Mouse (Mus musculus): Measurements from ENCODE around the gene Rassf5.
"Not testable (repeated sequence)": the region's sequence is repeated elsewhere in the genome, so short reads cannot be mapped to it uniquely, and the experiment has no call there.

Gene Rassf5

GRCm38 (mm10) chr1:131161091-131161490 is 84.0 kb downstream of the Rassf5 start:
- in situ Hi-C loops (cut with MboI; ENCODE audit: low pct_unique_long_range_greater_than_20kb in 1 of 2, low sequenced_read_pairs in 2 of 2, unreplicated experiment in 1 of 2) = no loop called here

GRCm38 (mm10) chr1:131159573-131160327 is 85.3 kb downstream of the Rassf5 start:
- in situ Hi-C loops (cut with MboI; ENCODE audit: low pct_unique_long_range_greater_than_20kb in 1 of 2, low sequenced_read_pairs in 2 of 2, unreplicated experiment in 1 of 2) = not testable (repeated sequence)

- in situ Hi-C loops (cut with MboI; ENCODE audit: low pct_unique_long_range_greater_than_20kb in 1 of 2, low sequenced_read_pairs in 2 of 2, unreplicated experiment in 1 of 2) = no loop called here
These were observed 89.6 kb downstream of the Rassf5 start for GRCm38 (mm10) chr1:131155456-131155855.

GRCm38 (mm10) chr1:131153018-131153629 is 91.9 kb downstream of the Rassf5 start, which contains the start of gene Eif2d:
Gene Eif2d, plus strand, starts transcription at chr1:131153181.
- in situ Hi-C loops (cut with MboI; ENCODE audit: low pct_unique_long_range_greater_than_20kb in 1 of 2, low sequenced_read_pairs in 2 of 2, unreplicated experiment in 1 of 2) = no loop called here

GRCm38 (mm10) chr1:131149496-131149895 is 95.6 kb downstream of the Rassf5 start:
- in situ Hi-C loops (cut with MboI; ENCODE audit: low pct_unique_long_range_greater_than_20kb in 1 of 2, low sequenced_read_pairs in 2 of 2, unreplicated experiment in 1 of 2) = no loop called here

- in situ Hi-C loops (cut with MboI; ENCODE audit: low pct_unique_long_range_greater_than_20kb in 1 of 2, low sequenced_read_pairs in 2 of 2, unreplicated experiment in 1 of 2) = no loop called here
These were observed 98.9 kb downstream of the Rassf5 start for GRCm38 (mm10) chr1:131146181-131146614.

- in situ Hi-C loops (cut with MboI; ENCODE audit: low pct_unique_long_range_greater_than_20kb in 1 of 2, low sequenced_read_pairs in 2 of 2, unreplicated experiment in 1 of 2) = not testable (repeated sequence)
These were observed 99.8 kb downstream of the Rassf5 start for GRCm38 (mm10) chr1:131145222-131145621.

GRCm38 (mm10) chr1:131142472-131142871 is 102.6 kb downstream of the Rassf5 start:
- in situ Hi-C loops (cut with MboI; ENCODE audit: low pct_unique_long_range_greater_than_20kb in 1 of 2, low sequenced_read_pairs in 2 of 2, unreplicated experiment in 1 of 2) = no loop called here

- in situ Hi-C loops (cut with MboI; ENCODE audit: low pct_unique_long_range_greater_than_20kb in 1 of 2, low sequenced_read_pairs in 2 of 2, unreplicated experiment in 1 of 2) = no loop called here
These were observed 103.6 kb downstream of the Rassf5 start for GRCm38 (mm10) chr1:131141449-131141848.

GRCm38 (mm10) chr1:131139102-131140095 is 105.7 kb downstream of the Rassf5 start:
- in situ Hi-C loops (cut with MboI; ENCODE audit: low pct_unique_long_range_greater_than_20kb in 1 of 2, low sequenced_read_pairs in 2 of 2, unreplicated experiment in 1 of 2) = no loop called here

- in situ Hi-C loops (cut with MboI; ENCODE audit: low pct_unique_long_range_greater_than_20kb in 1 of 2, low sequenced_read_pairs in 2 of 2, unreplicated experiment in 1 of 2) = no loop called here
These were observed 106.7 kb downstream of the Rassf5 start, which contains the start of gene Dyrk3 for GRCm38 (mm10) chr1:131138191-131139016. Gene Dyrk3, minus strand, starts transcription at chr1:131138340.

- in situ Hi-C loops (cut with MboI; ENCODE audit: low pct_unique_long_range_greater_than_20kb in 1 of 2, low sequenced_read_pairs in 2 of 2, unreplicated experiment in 1 of 2) = no loop called here
These were observed 107.3 kb downstream of the Rassf5 start for GRCm38 (mm10) chr1:131137717-131138118.

GRCm38 (mm10) chr1:131137111-131137510 is 107.9 kb downstream of the Rassf5 start:
- in situ Hi-C loops (cut with MboI; ENCODE audit: low pct_unique_long_range_greater_than_20kb in 1 of 2, low sequenced_read_pairs in 2 of 2, unreplicated experiment in 1 of 2) = no loop called here

GRCm38 (mm10) chr1:131135960-131136629 is 109.0 kb downstream of the Rassf5 start:
- in situ Hi-C loops (cut with MboI; ENCODE audit: low pct_unique_long_range_greater_than_20kb in 1 of 2, low sequenced_read_pairs in 2 of 2, unreplicated experiment in 1 of 2) = no loop called here

- in situ Hi-C loops (cut with MboI; ENCODE audit: low pct_unique_long_range_greater_than_20kb in 1 of 2, low sequenced_read_pairs in 2 of 2, unreplicated experiment in 1 of 2) = no loop called here
These were observed 110.0 kb downstream of the Rassf5 start for GRCm38 (mm10) chr1:131134942-131135522.

- in situ Hi-C loops (cut with MboI; ENCODE audit: low pct_unique_long_range_greater_than_20kb in 1 of 2, low sequenced_read_pairs in 2 of 2, unreplicated experiment in 1 of 2) = no loop called here
These were observed 110.8 kb downstream of the Rassf5 start for GRCm38 (mm10) chr1:131134231-131134630.

Measured in mouse embryonic stem cell (cell line).